Comparison of ENCODE assay signal across 21 mouse cellular contexts in genomic region chr14:78215491-78215890, GRCm38 (mm10).
DNase-seq lines count a peak whose midpoint lies in the region; ATAC-seq and TF ChIP-seq lines count a peak whose summit lies in the region.
"Had no signal": no experiment of that assay in that cellular context is flagged by ENCODE, and none has a peak within 500 bp of the region (broad histone marks: within the 10 kb centered on the region; RNA-seq: fewer than 3 reads in every experiment).

No protein-coding gene starts in this region.

- no peak for TF ChIP-seq CTCF in brain, embryonic 14.5 days (IDR thresholded peaks at IDR 0.05; ENCODE audit: borderline replicate concordance, extremely low read depth, insufficient read depth, insufficient read length)

- no peak for ATAC-seq in midbrain, embryonic 14.5 days (ENCODE audit: low FRiP score, low TSS enrichment)
- no peak for ATAC-seq in midbrain, embryonic 13.5 days
- ATAC-seq: CD4-positive, CD25-positive, alpha-beta regulatory T cell, adult 4 months had no signal

- WGBS in midbrain, embryonic 14.5 days: 49% methylated on average over 4 of the region's 4 CpGs
- WGBS in midbrain, embryonic 13.5 days: 62% methylated on average over 4 of the region's 4 CpGs

- 0 out of 2 replicates have a peak overlapping the region, but pooled peaks have one; percentile 28 for H3K27ac ChIP-seq in midbrain, embryonic 14.5 days (replicated peaks; ENCODE audit: low read depth, low read length)
- H3K27ac ChIP-seq in midbrain, embryonic 13.5 days: no peak overlapping the region
- H3K27ac ChIP-seq: embryonic facial prominence, embryonic 15.5 days; forebrain, embryonic 10.5 days; gastrocnemius, adult 2 months; hindbrain, embryonic 10.5 days had no signal

- TF ChIP-seq POLR2A in brain, embryonic 14.5 days (IDR thresholded peaks at IDR 0.05; ENCODE audit: borderline replicate concordance, extremely low read depth, insufficient read depth, insufficient read length, poor library complexity, severe bottlenecking): no peak

- H3K9me3 ChIP-seq in midbrain, embryonic 14.5 days (ENCODE audit: control insufficient read depth, low read length): no peaks in the 10 kb centered on the region
- H3K9me3 ChIP-seq in midbrain, embryonic 13.5 days: no peaks in the 10 kb centered on the region
- H3K9me3 ChIP-seq: embryonic facial prominence, embryonic 15.5 days; forebrain, embryonic 10.5 days; heart, embryonic 12.5 days; hindbrain, embryonic 10.5 days had no signal

- no peak overlapping the region for H3K4me3 ChIP-seq in midbrain, embryonic 14.5 days (replicated peaks; ENCODE audit: low read depth, low read length)
- H3K4me3 ChIP-seq in midbrain, embryonic 13.5 days (replicated peaks): no peak overlapping the region
- H3K4me3 ChIP-seq: embryonic facial prominence, embryonic 15.5 days; erythroblast, embryonic 14.5 days; forebrain, embryonic 10.5 days; gastrocnemius, adult 2 months; hindbrain, embryonic 10.5 days had no signal

- intact Hi-C loops in left cerebral cortex, postnatal 4 days (cut with DNase I): no loop called here
- intact Hi-C loops in left cerebral cortex, postnatal 10 days (cut with DNase I): no loop called here

- peaks cover 10% of the 10 kb centered on the region for H3K4me1 ChIP-seq in midbrain, embryonic 14.5 days (ENCODE audit: control insufficient read depth, insufficient read depth, low read length)
- peaks cover 10% of the 10 kb centered on the region for H3K4me1 ChIP-seq in midbrain, embryonic 13.5 days (replicated peaks)
- H3K4me1 ChIP-seq: embryonic facial prominence, embryonic 15.5 days had no signal

- no peak overlapping the region for H3K4me2 ChIP-seq in midbrain, embryonic 14.5 days (ENCODE audit: low read length)
- no peak overlapping the region for H3K4me2 ChIP-seq in midbrain, embryonic 13.5 days (replicated peaks)
- H3K4me2 ChIP-seq: embryonic facial prominence, embryonic 15.5 days had no signal

- H3K9ac ChIP-seq in midbrain, embryonic 14.5 days (replicated peaks; ENCODE audit: low read length): no peak overlapping the region
- no peak overlapping the region for H3K9ac ChIP-seq in midbrain, embryonic 13.5 days (replicated peaks)
- H3K9ac ChIP-seq: embryonic facial prominence, embryonic 15.5 days; heart, embryonic 12.5 days had no signal

- peak; percentile 47 to 66 for DNase-seq in cerebellum, postnatal 10 days
- DNase-seq in cerebellum, adult 9-10 months: no peak
- peak; percentile 9 for DNase-seq in left cerebral cortex, postnatal 4 days
- DNase-seq in left cerebral cortex, postnatal 10 days (ENCODE audit: extremely low spot score in 1 of 2, low spot score in 2 of 2): no peak
- no peak for DNase-seq in midbrain, embryonic 14.5 days
- DNase-seq in brain, embryonic 14.5 days (ENCODE audit: low read depth): peak; percentile 27
- DNase-seq: adrenal gland, adult 8-10 months; B cell, adult 2 months; cerebellum, adult 11 months; cerebellum, adult 8-10 months; embryo, embryonic 11 days; gastrocnemius, adult 2 months; gastrocnemius, postnatal 25 days had no signal

- H3K36me3 ChIP-seq in midbrain, embryonic 14.5 days (ENCODE audit: control insufficient read depth, insufficient read depth, low read length): no peaks in the 10 kb centered on the region
- no peaks in the 10 kb centered on the region for H3K36me3 ChIP-seq in midbrain, embryonic 13.5 days
- H3K36me3 ChIP-seq: embryonic facial prominence, embryonic 15.5 days; forebrain, embryonic 10.5 days; G1E; heart, embryonic 12.5 days; hindbrain, embryonic 10.5 days had no signal

- no peaks in the 10 kb centered on the region for H3K27me3 ChIP-seq in midbrain, embryonic 14.5 days (ENCODE audit: control insufficient read depth, insufficient read depth, low read length)
- no peaks in the 10 kb centered on the region for H3K27me3 ChIP-seq in midbrain, embryonic 13.5 days
- H3K27me3 ChIP-seq: embryonic facial prominence, embryonic 15.5 days; heart, embryonic 12.5 days had no signal

Comparison
In these comparisons a context has a peak if more than half of its experiments do, and no peak if none do; other contexts are left out.
1. DNase-seq: peak in cerebellum, postnatal 10 days (2 of 2), left cerebral cortex, postnatal 4 days (single experiment) and brain, embryonic 14.5 days (single experiment); none in cerebellum, adult 9-10 months (single experiment), left cerebral cortex, postnatal 10 days (0 of 2) and midbrain, embryonic 14.5 days (single experiment).